Mouse (Mus musculus): ENCODE results near the gene Ppp1r16b.
A peak's percentile ranks its signal among the peaks of the same experiment; 100 is the strongest.

The Ppp1r16b gene

GRCm38 (mm10) chr2:158690116-158690515 is 24.9 kb downstream of the Ppp1r16b start:
- DNase-seq (ENCODE audit: low spot score) = no peak

GRCm38 (mm10) chr2:158692191-158692590 is 27.0 kb downstream of the Ppp1r16b start:
- DNase-seq (ENCODE audit: low spot score) = no peak

- DNase-seq (ENCODE audit: low spot score) = no peak
These were observed 30.6 kb downstream of the Ppp1r16b start for GRCm38 (mm10) chr2:158695811-158696210.

- no peak for DNase-seq (ENCODE audit: low spot score)
These were observed 31.3 kb downstream of the Ppp1r16b start for GRCm38 (mm10) chr2:158696451-158696850.

GRCm38 (mm10) chr2:158699908-158700307 is 34.7 kb downstream of the Ppp1r16b start:
- DNase-seq (ENCODE audit: low spot score) = no peak

GRCm38 (mm10) chr2:158700535-158701256 is 35.5 kb downstream of the Ppp1r16b start:
- no peak for DNase-seq (ENCODE audit: low spot score)

GRCm38 (mm10) chr2:158701505-158701904 is 36.3 kb downstream of the Ppp1r16b start:
- no peak for DNase-seq (ENCODE audit: low spot score)

- DNase-seq (ENCODE audit: low spot score) = no peak
These were observed 37.0 kb downstream of the Ppp1r16b start for GRCm38 (mm10) chr2:158702176-158702575.

- DNase-seq (ENCODE audit: low spot score) = no peak
These were observed 39.5 kb downstream of the Ppp1r16b start for GRCm38 (mm10) chr2:158704720-158705119.

- DNase-seq (ENCODE audit: low spot score) = no peak
These were observed 40.3 kb downstream of the Ppp1r16b start for GRCm38 (mm10) chr2:158705529-158705928.

GRCm38 (mm10) chr2:158706704-158707408 is 41.7 kb downstream of the Ppp1r16b start:
- DNase-seq (ENCODE audit: low spot score) = no peak

GRCm38 (mm10) chr2:158708121-158708520 is 42.9 kb downstream of the Ppp1r16b start:
- DNase-seq (ENCODE audit: low spot score) = no peak

- no peak for DNase-seq (ENCODE audit: low spot score)
These were observed 46.9 kb downstream of the Ppp1r16b start for GRCm38 (mm10) chr2:158711929-158712751.

GRCm38 (mm10) chr2:158714826-158715225 is 49.6 kb downstream of the Ppp1r16b start:
- no peak for DNase-seq (ENCODE audit: low spot score)

GRCm38 (mm10) chr2:158716066-158716465 is 50.9 kb downstream of the Ppp1r16b start:
- no peak for DNase-seq (ENCODE audit: low spot score)

- DNase-seq (ENCODE audit: low spot score) = no peak
These were observed 52.6 kb downstream of the Ppp1r16b start for GRCm38 (mm10) chr2:158717551-158718418.

- DNase-seq (ENCODE audit: low spot score) = no peak
These were observed 53.8 kb downstream of the Ppp1r16b start for GRCm38 (mm10) chr2:158718816-158719549.

GRCm38 (mm10) chr2:158720715-158721370 is 55.6 kb downstream of the Ppp1r16b start:
- DNase-seq (ENCODE audit: low spot score) = peak; percentile 18

- no peak for DNase-seq (ENCODE audit: low spot score)
These were observed 56.3 kb downstream of the Ppp1r16b start for GRCm38 (mm10) chr2:158721481-158721880.

GRCm38 (mm10) chr2:158722135-158722534 is 56.9 kb downstream of the Ppp1r16b start:
- DNase-seq (ENCODE audit: low spot score) = no peak
